Mouse (Mus musculus): ENCODE data around the gene Cmtm1.
"Not testable (repeated sequence)": the region's sequence is repeated elsewhere in the genome, so short reads cannot be mapped to it uniquely, and the experiment has no call there.

Gene Cmtm1

DNA sequence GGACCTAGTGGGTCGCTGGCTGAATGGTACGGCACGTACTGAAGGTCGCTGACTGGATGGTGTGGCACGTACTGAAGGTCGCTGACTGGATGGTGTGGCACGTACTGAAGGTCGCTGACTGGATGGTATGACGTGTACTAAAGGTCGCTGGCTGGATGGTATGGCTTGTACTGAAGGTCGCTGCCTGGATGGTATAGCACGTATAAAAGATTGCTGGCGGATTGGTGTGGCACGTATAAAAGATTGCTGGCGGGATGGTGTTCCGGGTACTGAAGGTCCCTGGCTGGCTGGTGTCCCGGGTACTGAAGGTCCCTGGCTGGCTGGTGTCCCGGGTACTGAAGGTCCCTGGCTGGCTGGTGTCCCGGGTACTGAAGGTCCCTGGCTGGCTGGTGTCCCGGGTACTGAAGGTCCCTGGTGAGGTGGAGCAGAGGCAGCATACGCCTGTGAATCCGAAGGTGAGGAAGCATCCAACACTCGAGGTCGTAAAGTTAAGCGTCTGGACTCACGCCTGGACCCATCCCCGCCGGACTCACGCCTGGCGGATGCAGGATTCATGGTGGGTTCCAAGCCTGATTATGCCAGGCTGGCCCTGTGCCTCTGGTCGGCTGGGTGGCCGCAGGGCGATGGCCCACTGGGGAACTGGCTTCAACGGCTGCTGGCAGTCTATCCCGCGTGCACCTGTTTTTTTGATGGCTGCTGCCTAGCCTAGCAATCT is at the start of gene Cmtm1, which contains the start of gene Gm45711:
Cmtm1 (minus strand) TSS at position 705 of the 715 bp plus-strand sequence.
Gm45711 (minus strand) TSS at position 641 of the 715 bp plus-strand sequence.
- peak; percentile 60 for DNase-seq (ENCODE audit: low spot score)

DNA sequence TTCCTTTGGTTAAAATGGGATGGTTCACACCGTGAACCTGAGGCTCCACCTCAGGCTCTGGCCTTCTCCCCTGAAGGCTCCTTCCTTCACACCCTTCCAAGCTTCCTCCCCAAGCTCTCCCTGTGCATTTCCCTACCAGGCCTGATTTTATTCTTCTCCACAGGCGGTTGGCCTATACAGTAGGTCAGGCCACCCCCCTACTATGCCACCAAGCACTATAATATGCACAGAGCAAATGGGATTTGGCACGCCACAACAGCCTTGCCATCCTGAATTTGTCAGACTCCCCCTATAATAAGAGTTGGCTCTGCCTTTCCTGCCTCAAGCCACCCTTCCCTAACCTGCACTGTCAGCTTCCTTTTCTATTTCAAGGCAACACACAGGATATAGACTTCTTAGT is 48.7 kb upstream of the Cmtm1 start:
- DNase-seq (ENCODE audit: low spot score), result no peak

DNA sequence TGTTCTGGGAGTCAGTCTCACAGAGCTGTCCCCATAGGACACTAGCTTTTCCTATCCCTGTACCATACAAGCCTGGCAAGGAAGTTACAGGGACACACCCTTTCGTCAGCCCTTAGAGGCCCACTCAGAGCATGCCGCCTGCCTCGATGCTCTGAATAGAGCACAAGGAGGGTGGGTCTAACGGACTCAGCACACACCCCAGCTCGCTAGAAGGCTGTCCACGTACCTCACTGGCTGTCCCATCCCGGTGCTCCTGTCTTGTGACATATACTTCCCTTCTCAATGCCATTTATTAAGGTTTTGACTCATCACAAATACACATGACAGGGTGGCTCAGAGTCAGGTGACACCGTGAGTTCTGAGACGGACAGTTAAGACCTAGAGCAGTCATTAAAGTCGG is 44.6 kb upstream of the Cmtm1 start:
- no peak for DNase-seq (ENCODE audit: low spot score)

DNA sequence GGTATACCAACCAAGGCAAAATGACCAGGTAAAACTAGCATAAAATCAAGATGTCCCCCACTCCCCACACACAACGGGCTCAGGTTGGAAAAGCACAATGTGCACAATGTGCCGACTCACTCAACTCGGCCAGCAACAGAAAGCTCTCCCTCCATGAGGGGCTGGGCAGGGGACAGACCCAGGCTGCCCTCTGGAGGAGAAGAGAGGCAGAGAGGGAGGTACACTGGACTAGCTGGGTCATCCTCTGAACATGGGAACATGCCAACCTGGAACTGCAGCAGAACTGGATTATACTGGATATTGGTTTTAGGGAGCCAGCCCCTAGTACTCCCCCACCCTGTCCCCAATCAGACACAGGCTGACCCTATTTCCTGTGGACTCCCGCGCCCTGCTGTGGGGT is 43.2 kb upstream of the Cmtm1 start:
- DNase-seq (ENCODE audit: low spot score), result no peak

DNA sequence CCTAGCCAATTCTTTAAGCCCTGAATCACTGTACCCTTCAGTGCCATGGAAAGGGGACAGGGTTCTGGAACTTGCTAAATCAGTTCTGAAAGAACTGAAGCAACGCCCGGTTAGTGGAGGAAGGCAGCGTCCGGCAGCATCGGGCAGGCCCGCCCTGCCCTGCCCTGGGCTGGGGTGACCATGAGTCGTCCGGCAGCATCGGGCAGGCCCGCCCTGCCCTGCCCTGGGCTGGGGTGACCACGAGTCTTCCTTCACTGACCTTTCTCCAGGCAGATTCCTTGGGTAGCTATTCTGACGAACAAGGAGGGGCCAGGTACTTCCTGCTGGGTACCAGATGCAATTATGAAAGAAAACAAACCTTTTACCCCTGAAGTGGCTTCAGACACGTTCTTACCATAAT is 40.1 kb upstream of the Cmtm1 start:
- no peak for DNase-seq (ENCODE audit: low spot score)

DNA sequence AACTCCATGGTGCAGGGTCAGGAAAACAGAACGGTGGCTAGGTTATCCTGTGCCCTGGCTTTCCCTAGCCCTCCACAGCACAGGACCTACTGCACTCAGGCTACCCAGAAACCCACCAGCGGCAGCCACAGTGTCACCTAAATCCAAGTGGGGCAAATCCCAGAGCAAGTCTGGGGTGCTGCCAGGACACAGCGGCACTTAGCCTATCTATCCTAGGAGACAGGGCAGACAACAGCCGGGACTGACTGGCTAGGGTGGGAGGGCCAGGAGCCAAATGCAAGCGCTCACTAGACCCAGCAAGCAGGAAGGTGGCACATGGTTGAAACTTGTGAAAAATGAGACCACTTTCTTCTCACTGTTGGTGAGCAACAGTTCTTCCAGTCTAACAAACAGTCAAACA is 39.0 kb upstream of the Cmtm1 start:
- no peak for DNase-seq (ENCODE audit: low spot score)

DNA sequence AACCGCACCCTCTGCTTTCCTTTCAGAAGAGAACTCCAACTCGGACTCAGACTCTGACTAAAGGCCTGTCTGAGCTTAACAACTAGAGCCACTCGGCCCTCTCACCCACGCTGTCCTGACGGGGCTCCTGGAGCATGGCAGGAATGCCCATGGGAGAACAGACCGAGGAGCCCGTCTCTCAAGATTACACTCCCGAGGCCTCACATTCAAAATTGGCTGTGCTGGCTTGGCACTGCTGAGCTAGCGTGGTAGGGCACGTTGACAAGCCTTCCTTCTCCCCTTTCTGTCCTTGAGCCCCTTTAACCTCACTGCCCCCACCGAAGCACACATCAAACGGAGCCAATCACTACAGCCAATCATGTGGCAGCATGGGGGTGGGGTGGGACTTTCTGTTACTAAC is 36.8 kb upstream of the Cmtm1 start:
- DNase-seq (ENCODE audit: low spot score), result no peak

DNA sequence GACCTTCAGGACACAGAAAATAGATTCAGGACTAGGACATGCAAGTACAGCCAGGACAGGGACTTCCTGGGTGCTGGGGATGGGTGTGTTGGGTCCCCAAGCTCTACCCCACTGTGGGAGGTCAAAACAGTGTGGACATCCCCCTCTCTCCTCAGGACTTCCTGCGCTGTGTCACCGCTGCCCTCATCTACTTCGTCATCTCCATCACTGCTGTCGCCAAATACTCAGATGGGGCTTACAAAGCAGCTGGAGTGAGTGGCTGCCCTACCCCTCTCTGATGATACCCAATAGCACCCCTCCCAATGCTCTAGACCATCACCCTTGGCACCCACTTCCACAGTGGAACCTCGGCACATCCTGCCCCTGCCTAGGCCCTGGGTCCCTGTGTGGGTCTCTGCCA is 34.7 kb upstream of the Cmtm1 start:
- DNase-seq (ENCODE audit: low spot score), result no peak

- DNase-seq (ENCODE audit: low spot score), result peak; percentile 62
Measured at GRCm38 (mm10) chr8:104343957-104344356, 34.0 kb upstream of the Cmtm1 start.

- no peak for DNase-seq (ENCODE audit: low spot score)
Measured at GRCm38 (mm10) chr8:104342426-104342825, 32.5 kb upstream of the Cmtm1 start.

- DNase-seq (ENCODE audit: low spot score), result no peak
Measured at GRCm38 (mm10) chr8:104341678-104342077, 31.7 kb upstream of the Cmtm1 start.

DNA sequence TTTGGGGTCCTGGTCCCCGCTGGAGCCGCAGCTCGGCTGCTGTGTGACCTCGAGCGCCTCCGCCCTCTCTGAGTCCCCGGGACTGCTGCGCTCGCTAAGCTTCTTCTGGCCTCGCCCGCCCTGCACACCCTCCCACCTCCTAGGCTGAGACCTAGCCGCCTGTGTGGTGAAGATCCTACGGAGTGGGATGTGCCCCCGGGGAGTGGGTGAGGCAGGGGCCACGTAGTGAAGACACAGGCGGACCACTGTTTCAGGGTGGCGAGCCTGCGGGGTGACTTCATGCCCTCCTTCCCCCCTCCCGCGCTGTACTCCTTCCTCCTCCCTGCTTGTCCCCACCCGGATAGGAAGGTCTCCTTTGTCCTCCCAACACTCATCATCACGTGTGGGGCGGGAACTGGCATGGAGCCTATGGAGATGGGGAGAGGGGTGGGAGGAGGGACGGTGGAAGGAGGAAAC is 31.2 kb upstream of the Cmtm1 start:
- DNase-seq (ENCODE audit: low spot score), result peak; percentile 74

- DNase-seq (ENCODE audit: low spot score), result peak; percentile 85
Measured at GRCm38 (mm10) chr8:104340233-104341105, 30.5 kb upstream of the Cmtm1 start.

GRCm38 (mm10) chr8:104339983-104340232 is 30.0 kb upstream of the Cmtm1 start:
- DNase-seq (ENCODE audit: low spot score), result no peak

- DNase-seq (ENCODE audit: low spot score), result no peak
Measured at GRCm38 (mm10) chr8:104339229-104339982, 29.5 kb upstream of the Cmtm1 start, which contains the start of gene Cmtm3. Cmtm3 (plus strand) TSS chr8:104339410.

GRCm38 (mm10) chr8:104337890-104338289 is 27.9 kb upstream of the Cmtm1 start:
- DNase-seq (ENCODE audit: low spot score), result no peak

- no peak for DNase-seq (ENCODE audit: low spot score)
Measured at GRCm38 (mm10) chr8:104336806-104337205, 26.9 kb upstream of the Cmtm1 start.

- DNase-seq (ENCODE audit: low spot score), result no peak
Measured at GRCm38 (mm10) chr8:104334196-104334595, 24.3 kb upstream of the Cmtm1 start.

DNA sequence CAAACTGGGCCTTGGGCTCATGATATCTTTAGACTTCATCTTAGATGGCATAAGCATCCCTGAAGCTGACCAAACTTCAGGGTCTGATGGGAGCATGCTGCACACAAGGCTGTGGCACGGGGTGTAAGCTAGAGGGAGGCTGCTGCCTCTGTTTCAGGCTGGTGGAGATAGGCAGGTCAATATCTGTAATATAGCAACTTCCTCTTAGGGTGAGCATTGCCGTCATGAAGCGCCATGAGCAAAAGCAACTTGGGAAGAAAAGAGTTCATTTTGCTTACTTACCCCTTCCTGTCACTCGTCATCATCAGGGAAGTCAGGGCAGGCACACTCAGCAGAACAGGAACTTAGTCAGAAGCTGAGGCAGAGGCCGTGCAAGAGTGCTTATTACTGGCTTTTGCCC is 23.8 kb upstream of the Cmtm1 start:
- DNase-seq (ENCODE audit: low spot score), result no peak

DNA sequence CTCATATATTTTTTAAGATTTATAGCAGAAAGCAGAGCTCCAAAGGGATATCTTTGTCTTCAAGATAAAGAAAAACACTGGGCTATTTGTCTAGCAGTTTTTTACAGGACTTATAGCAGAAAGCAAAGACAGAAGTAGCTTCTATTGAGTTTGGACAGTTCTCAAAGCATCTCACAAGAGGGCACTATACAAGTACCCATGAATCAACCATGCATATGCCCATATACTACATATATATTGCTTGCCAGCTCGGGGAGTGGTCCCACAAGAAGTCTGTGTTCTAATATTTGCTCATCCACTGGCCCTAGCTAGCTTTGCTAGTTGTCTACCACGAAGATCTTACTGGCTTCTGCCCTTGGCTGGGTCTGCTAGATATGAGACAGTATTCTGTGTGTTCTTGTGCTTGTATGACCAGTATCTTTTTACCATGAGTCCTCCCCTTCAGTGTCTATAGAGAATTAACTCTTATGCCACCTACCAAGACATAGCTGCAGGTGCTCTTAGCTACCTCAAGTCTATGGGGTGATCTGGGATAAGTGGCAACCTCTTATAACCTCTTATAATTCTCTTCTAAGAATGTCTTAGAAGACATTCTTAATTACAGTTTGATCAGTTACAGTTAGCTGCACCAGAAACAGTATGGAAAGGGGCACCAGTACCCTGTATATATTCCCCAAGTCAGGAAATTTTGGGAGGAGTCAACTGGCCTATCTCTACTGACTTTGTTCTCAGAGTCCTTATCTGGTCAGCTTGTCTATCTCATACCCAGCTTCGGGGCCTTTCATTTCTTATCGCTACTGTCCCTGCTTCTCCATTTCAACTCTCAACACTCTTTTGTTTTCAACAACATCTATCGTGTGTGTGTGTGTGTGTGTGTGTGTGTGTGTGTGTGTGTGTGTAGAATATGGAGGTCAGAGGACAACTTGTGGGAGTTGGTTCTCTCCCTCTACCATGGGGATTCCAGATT is 23.0 kb upstream of the Cmtm1 start:
- no peak for DNase-seq (ENCODE audit: low spot score)

DNA sequence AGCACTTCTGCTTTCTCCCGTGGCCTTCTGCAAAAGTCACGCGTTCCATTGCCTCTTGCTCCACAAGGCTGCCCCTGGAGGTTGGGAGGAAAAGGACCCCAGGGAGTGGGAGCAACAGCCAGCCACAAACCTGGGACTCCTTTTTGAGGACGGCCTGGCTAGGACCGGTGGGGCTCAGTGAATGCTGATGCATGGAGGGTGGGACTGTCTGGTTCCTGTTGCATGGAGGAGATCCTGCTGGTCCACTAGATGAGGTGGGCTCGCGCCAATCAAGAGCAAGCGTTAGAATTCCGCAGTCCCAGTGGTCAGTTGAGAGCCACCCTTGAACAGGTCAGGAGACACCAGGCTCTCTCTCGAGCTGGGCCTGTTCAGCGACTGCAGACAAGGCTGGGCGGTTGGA is 12.0 kb upstream of the Cmtm1 start, which contains the start of gene Cmtm2b:
Cmtm2b (plus strand) TSS at position 301 of the 400 bp plus-strand sequence.
- not testable (repeated sequence) for DNase-seq (ENCODE audit: low spot score)

All from ovary, adult 18-20 months (tissue).